Mouse (Mus musculus) forebrain, postnatal 0 days (tissue): ENCODE results near the gene Kdelc2. TPM values are rescaled to one million over a fixed set of nuclear protein-coding genes. Genes with fewer than 3 reads are reported as not detected.

ENCODE experiments used
- ATAC-seq: fragments of 200-750 bp; cut with Nextera tagmentation; 2 replicates; pipeline ENCODE4 v1.8.0; 2017; ENCODE audit warnings: mild to moderate bottlenecking, moderate library complexity
- DNase-seq: peaks from one replicate; pipeline ENCODE4 v3.0.0-alpha.2; 2015
- H3K27ac ChIP-seq: fragments of 300-500 bp; sonication (generic); 2 replicates; pipeline ENCODE4 v1.5.1; 2014; ENCODE audit warnings: low read depth, mild to moderate bottlenecking, antibody characterized with exemption, low read length, moderate library complexity, mixed read lengths
- H3K27me3 ChIP-seq: fragments of 300-500 bp; sonication (generic); 2 replicates; pipeline ENCODE4 v1.6.1; 2014; ENCODE audit warnings: mild to moderate bottlenecking, low read length, mixed read lengths; ENCODE audit not compliant: insufficient read depth
- H3K36me3 ChIP-seq: fragments of 300-500 bp; sonication (generic); 2 replicates; pipeline ENCODE4 v1.6.1; 2014; ENCODE audit warnings: mild to moderate bottlenecking, moderate library complexity; ENCODE audit not compliant: insufficient read depth
- H3K4me1 ChIP-seq: fragments of 300-500 bp; sonication (generic); 2 replicates; pipeline ENCODE4 v1.6.1; 2014; ENCODE audit warnings: antibody characterized with exemption; ENCODE audit not compliant: insufficient read depth
- H3K4me2 ChIP-seq: fragments of 300-500 bp; sonication (generic); 2 replicates; pipeline ENCODE4 v1.6.1; 2014; ENCODE audit warnings: low read depth, mild to moderate bottlenecking, moderate library complexity
- H3K4me3 ChIP-seq: fragments of 300-500 bp; sonication (generic); 2 replicates; pipeline ENCODE4 v1.5.1; 2014; ENCODE audit warnings: low read depth, low read length, mixed read lengths
- H3K9ac ChIP-seq: fragments of 300-500 bp; sonication (generic); 2 replicates; pipeline ENCODE4 v1.6.1; 2014; ENCODE audit warnings: mild to moderate bottlenecking
- H3K9me3 ChIP-seq: fragments of 300-500 bp; sonication (generic); 2 replicates; pipeline ENCODE4 v1.6.1; 2016; ENCODE audit warnings: low read length
- CTCF ChIP-seq: sonication (generic); IDR thresholded peaks from 2 replicates; pipeline ENCODE4 v1.5.1; 2016; ENCODE audit warnings: antibody characterized with exemption, control low read depth, low read depth
- WGBS: fragments of 180-500 bp; shearing (Covaris S2); extraction: QIAGEN DNeasy Blood & Tissue Kit; methylation state at CpG from one replicate; pipeline ENCODE4 v1.1.7; 2014; 5-methylcytosine and 5-hydroxymethylcytosine counted together
- polyA plus RNA-seq: library from polyadenylated mRNA; unstranded; fragments of >200 nt; fragmentation: Nextera tagmentation; extraction: Ambion mirVana; gene quantifications from 2 replicates; pipeline ENCODE4 v1.2.1, GENCODE M21; 2015
- total RNA-seq: library from RNA; depleted of rRNA; stranded (reverse); fragments of >200 nt; gene quantifications from 2 replicates; pipeline ENCODE4 v1.2.3, GENCODE M21; 2014

The Kdelc2 gene
- total and polyA plus RNA-seq, 2 experiments from 2014 or later, result 5.5 to 11.1 TPM

DNA sequence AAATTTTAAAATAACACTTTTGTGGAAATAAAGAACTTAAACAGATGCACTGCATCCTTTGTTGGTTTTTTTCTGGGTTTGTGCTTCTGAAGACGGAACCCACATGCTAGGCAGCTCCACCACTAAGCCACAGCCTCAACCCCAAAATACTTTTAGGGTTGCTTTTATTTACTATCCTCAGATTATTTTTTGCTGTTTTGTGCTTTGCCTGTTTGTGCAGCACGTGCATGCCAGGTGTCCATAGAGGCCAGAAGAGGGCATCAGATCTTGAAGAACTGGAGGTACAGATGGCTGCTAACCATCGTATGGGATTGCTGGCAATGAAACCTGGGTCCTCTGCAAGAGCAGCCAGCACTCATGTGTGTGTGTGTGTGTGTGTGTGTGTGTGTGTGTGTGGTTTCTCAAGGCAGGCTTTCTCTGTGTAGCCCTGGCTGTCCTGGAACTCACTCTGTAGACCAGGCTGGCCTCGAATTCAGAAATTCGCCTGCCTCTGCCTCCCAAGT, 2.7 kb upstream of the Kdelc2 start:
- WGBS, result 71% methylated on average over 5 of the region's 5 CpGs
- ATAC-seq, result no peak

GRCm38 (mm10) chr9:53384873-53385272, 1.0 kb downstream of the Kdelc2 start:
- peak overlapping the region; percentile 64 for H3K4me3 ChIP-seq
- peak overlapping the region; percentile 89 for H3K27ac ChIP-seq
- 2% methylated on average over 8 of the region's 8 CpGs for WGBS
- H3K27me3 ChIP-seq, result no peaks in the 10 kb centered on the region
- no peak; the same call in 1 of the 2 replicates for ATAC-seq
- DNase-seq, result no peak
- no peaks in the 10 kb centered on the region for H3K36me3 ChIP-seq
- no peaks in the 10 kb centered on the region for H3K4me1 ChIP-seq
- H3K9me3 ChIP-seq, result no peaks in the 10 kb centered on the region
- peak overlapping the region; percentile 76; the same call in 1 of the 2 replicates for H3K9ac ChIP-seq
- TF ChIP-seq CTCF, result no peak
- peak overlapping the region; percentile 99 for H3K4me2 ChIP-seq

More for the DNA sequence above, 2.7 kb upstream of the Kdelc2 start:
- Histone ChIP-seq H3K9me3 (no peaks in the 10 kb centered on the region), H3K27me3 (no peaks in the 10 kb centered on the region), H3K27ac (no peak overlapping the region), H3K9ac (no peak overlapping the region), H3K36me3 (no peaks in the 10 kb centered on the region), H3K4me3 (no peak overlapping the region), H3K4me1 (no peaks in the 10 kb centered on the region), H3K4me2 (no peak overlapping the region)
- DNase-seq, result no peak
- TF ChIP-seq CTCF, result no peak

DNA sequence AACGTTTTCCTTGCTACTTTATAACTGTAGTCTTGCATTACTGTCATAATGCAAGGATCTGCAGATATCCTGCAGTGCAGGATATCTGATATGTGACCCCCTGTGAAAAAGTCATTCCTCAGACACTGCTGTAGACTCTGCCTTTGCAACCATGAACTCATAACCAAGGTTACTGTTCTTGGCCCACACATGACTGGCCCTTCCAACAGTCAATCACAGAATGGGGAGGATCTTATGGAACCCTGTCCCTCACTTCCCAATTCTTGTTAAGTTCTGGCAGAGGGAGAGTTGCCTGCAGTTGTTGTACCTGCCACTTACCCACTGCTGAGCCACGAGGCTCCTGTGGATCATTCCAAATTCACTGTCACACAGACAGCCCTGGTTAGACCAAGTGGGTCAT, 3.6 kb downstream of the Kdelc2 start:
- no peak overlapping the region for H3K4me2 ChIP-seq
- ATAC-seq (no peak), DNase-seq (no peak)
- H3K4me1 ChIP-seq, result no peaks in the 10 kb centered on the region
- no peaks in the 10 kb centered on the region for H3K9me3 ChIP-seq
- no peak for TF ChIP-seq CTCF
- H3K36me3 ChIP-seq, result no peaks in the 10 kb centered on the region
- H3K4me3 ChIP-seq, result no peak overlapping the region
- no peak overlapping the region for H3K27ac ChIP-seq
- no peak overlapping the region for H3K9ac ChIP-seq
- H3K27me3 ChIP-seq, result no peaks in the 10 kb centered on the region
- 58% methylated on average over 2 of the region's 2 CpGs for WGBS

DNA sequence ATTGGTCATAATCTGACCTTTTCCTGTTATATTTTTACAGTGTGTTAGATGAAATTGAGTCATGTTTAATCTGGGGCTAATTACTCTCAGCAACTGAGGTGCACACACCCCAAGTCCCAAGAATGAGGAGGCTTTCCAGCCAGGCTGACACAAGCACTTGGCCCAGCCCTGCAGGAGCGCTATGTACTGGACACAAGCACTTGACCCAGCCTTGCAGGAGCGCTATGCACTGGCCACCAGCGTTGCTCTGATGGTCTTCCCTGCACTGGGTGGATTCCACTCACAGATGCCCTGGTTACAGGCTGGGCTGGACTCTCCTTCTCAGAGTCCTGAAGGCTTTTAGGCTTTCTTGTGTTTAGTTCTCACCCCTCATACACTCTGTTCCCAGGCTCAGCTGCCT, 5.3 kb downstream of the Kdelc2 start:
- Histone ChIP-seq H3K9me3 (no peaks in the 10 kb centered on the region), H3K36me3 (no peaks in the 10 kb centered on the region), H3K27ac (no peak overlapping the region), H3K4me2 (no peak overlapping the region), H3K4me3 (no peak overlapping the region), H3K4me1 (no peaks in the 10 kb centered on the region), H3K27me3 (no peaks in the 10 kb centered on the region), H3K9ac (no peak overlapping the region)
- no peak for DNase-seq
- no peak for ATAC-seq
- no peak for TF ChIP-seq CTCF
- 79% methylated on average over 3 of the region's 3 CpGs for WGBS

GRCm38 (mm10) chr9:53390136-53390535, 6.3 kb downstream of the Kdelc2 start:
- Histone ChIP-seq H3K36me3 (no peaks in the 10 kb centered on the region), H3K4me3 (no peak overlapping the region), H3K27me3 (no peaks in the 10 kb centered on the region), H3K9ac (no peak overlapping the region), H3K9me3 (no peaks in the 10 kb centered on the region), H3K27ac (no peak overlapping the region), H3K4me1 (no peaks in the 10 kb centered on the region), H3K4me2 (no peak overlapping the region)
- no peak for DNase-seq
- no peak for TF ChIP-seq CTCF
- WGBS, result 87% methylated on average over 7 of the region's 7 CpGs
- ATAC-seq, result no peak

DNA sequence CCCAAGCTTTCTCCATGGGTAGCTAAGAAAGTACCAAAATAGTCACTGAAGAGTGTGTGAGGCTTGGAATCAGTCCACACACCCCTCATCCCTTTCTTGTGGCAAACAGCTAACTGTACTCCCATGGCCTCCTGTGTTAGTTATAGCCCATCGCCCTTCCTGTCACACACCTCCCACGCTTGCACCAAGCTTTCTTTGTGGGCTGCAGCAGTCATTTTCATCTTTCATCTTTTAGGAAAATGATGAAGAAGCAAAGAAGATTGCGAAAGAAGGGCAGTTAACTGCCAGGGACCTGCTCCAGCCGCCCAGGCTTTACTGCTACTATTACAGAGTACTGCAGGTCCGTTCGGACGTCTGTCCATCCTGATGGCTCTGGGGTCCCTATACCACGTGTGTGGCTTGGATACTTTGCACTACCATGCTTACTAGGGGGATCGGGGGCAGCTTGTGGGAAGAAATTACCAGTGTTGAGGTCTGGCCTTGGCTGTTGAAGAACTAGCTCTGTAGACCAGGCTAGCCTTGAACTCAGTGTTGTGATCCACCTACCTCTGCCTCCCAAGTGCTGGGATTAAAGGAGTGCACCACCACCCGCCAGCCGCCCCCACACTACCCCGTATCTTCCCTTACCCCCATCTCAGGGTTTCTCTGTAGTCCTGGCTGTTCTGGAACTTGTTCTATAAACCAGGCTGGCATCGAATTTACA, 14.0 kb downstream of the Kdelc2 start:
- Histone ChIP-seq H3K4me2 (no peak overlapping the region), H3K27ac (no peak overlapping the region), H3K9ac (no peak overlapping the region), H3K4me3 (no peak overlapping the region), H3K9me3 (no peaks in the 10 kb centered on the region), H3K4me1 (peaks cover 6% of the 10 kb centered on the region; the same call in 1 of the 2 replicates), H3K36me3 (no peaks in the 10 kb centered on the region), H3K27me3 (no peaks in the 10 kb centered on the region)
- WGBS, result 82% methylated on average over 13 of the region's 13 CpGs
- no peak for ATAC-seq
- no peak for TF ChIP-seq CTCF
- no peak for DNase-seq

GRCm38 (mm10) chr9:53398388-53398700, 14.5 kb downstream of the Kdelc2 start:
- Histone ChIP-seq H3K4me2 (no peak overlapping the region), H3K27ac (no peak overlapping the region), H3K27me3 (no peaks in the 10 kb centered on the region), H3K4me1 (peaks cover 6% of the 10 kb centered on the region; the same call in 1 of the 2 replicates), H3K9me3 (no peaks in the 10 kb centered on the region), H3K9ac (no peak overlapping the region), H3K36me3 (no peaks in the 10 kb centered on the region), H3K4me3 (no peak overlapping the region)
- peak; percentile 66 for TF ChIP-seq CTCF
- DNase-seq (peak; percentile 63), ATAC-seq (no peak)
- 8% methylated on average over 5 of the region's 5 CpGs for WGBS
